Mouse (Mus musculus) ES-Bruce4 (cell line): Measurements from ENCODE around the gene Sds. TPM values are rescaled to one million over a fixed set of nuclear protein-coding genes. Genes with fewer than 3 reads are reported as not detected.

Experiments
- H3K27ac ChIP-seq: 2 replicates; pipeline ENCODE4 v1.5.1; 2012; ENCODE audit warnings: low read length, inconsistent platforms; ENCODE audit not compliant: insufficient read depth
- H3K27me3 ChIP-seq: 2 replicates; pipeline ENCODE4 v1.6.1; 2012; ENCODE audit warnings: mild to moderate bottlenecking, low read length, inconsistent platforms; ENCODE audit not compliant: control insufficient read depth, poor library complexity, insufficient read depth, severe bottlenecking
- H3K36me3 ChIP-seq: 2 replicates; pipeline ENCODE4 v1.6.1; 2012; ENCODE audit warnings: inconsistent platforms, mild to moderate bottlenecking, low read length, moderate library complexity; ENCODE audit not compliant: control insufficient read depth, poor library complexity, insufficient read depth, severe bottlenecking
- H3K4me1 ChIP-seq: one replicate; pipeline ENCODE4 v1.8.1; 2011; ENCODE audit warnings: low read length; ENCODE audit not compliant: control insufficient read depth, insufficient read depth
- H3K4me3 ChIP-seq: 2 replicates; pipeline ENCODE4 v1.5.1; 2011; ENCODE audit warnings: low read depth, mild to moderate bottlenecking, low read length
- H3K9ac ChIP-seq: 2 replicates; pipeline ENCODE4 v1.6.1; 2012; ENCODE audit warnings: low read depth, mild to moderate bottlenecking, inconsistent platforms; ENCODE audit not compliant: poor library complexity, severe bottlenecking
- H3K9me3 ChIP-seq: replicated peaks from 2 replicates; pipeline ENCODE4 v1.6.1; 2012; ENCODE audit warnings: mild to moderate bottlenecking, low read length, inconsistent platforms; ENCODE audit not compliant: control insufficient read depth, poor library complexity, insufficient read depth, severe bottlenecking
- CTCF ChIP-seq: IDR thresholded peaks from one replicate; pipeline ENCODE4 v1.8.1; 2011; ENCODE audit warnings: low read depth, low read length
- EP300 ChIP-seq: IDR thresholded peaks from 2 replicates; pipeline ENCODE4 v1.6.1; 2011; ENCODE audit warnings: low read depth, low read length; ENCODE audit not compliant: insufficient read depth
- POLR2A ChIP-seq: IDR thresholded peaks from one replicate; pipeline ENCODE4 v1.8.1; 2011; ENCODE audit warnings: low read length; ENCODE audit not compliant: insufficient read depth
- polyA plus RNA-seq: library from polyadenylated mRNA; stranded (reverse); fragments of >200 nt; gene quantifications from 2 replicates; pipeline ENCODE4 v1.2.4, GENCODE M21; 2011; ENCODE audit warnings: low read depth; ENCODE audit not compliant: missing spikeins, insufficient read depth, insufficient read length

Sds gene
- polyA plus RNA-seq: not detected in 2 replicates

DNA sequence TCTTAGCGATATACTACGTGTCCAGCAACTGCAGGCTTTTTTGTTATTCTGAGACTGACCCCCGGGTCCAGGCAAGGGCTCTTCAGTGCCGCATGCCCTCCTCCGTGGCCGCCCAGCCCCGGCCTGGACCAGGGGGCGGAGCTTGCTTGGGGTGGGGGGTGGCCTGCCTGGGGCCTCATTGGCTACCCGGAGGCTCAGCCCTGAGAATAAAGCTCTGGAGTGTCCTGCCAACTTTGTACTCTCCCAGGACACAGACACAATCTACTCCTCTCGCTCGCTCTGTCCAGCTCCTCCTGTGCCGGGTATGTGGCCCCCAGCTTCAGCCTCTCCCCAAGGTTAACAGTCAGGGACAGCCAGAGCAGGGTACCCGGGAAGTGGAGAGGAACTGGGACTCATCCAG, at the start of gene Sds:
Sds (plus strand) TSS at position 231 of the 400 bp plus-strand sequence.
- Histone ChIP-seq H3K4me3 (peak within 1 kb of the TSS; percentile 23; the same call in 1 of the 2 replicates), H3K9me3 (no peaks in the 10 kb centered on the region), H3K36me3 (no peaks in the 10 kb centered on the region), H3K27me3 (no peaks in the 10 kb centered on the region), H3K9ac (no peak within 1 kb of the TSS), H3K4me1 (no peaks in the 10 kb centered on the region), H3K27ac (no peak within 1 kb of the TSS)
- TF ChIP-seq CTCF: no peak
- no peak for TF ChIP-seq EP300
- no peak for TF ChIP-seq POLR2A

DNA sequence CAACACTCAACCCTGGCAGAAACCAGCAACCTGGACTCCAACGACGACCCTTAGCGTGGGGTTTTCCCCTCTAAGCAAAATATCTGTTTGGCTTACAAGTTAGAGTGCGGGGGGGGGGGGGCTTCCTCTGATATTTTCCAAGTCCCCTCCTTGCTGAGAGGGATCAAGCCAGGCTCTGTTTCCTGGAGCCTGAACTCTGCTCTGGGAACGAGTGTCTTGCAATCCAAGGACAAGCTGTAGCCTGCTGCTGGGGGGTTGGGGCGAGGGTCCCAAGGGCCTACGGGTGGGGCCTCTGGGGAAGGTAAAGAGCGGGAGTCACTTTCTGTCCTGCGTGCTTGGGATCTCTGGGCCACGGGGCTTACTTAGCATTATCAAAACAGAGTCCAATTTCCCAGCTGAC, 49.8 kb upstream of the Sds start:
- no peaks in the 10 kb centered on the region for H3K9me3 ChIP-seq
- H3K4me3 ChIP-seq: no peak overlapping the region
- H3K9ac ChIP-seq: no peak overlapping the region
- H3K27me3 ChIP-seq: peaks cover 43% of the 10 kb centered on the region
- H3K4me1 ChIP-seq: no peaks in the 10 kb centered on the region
- TF ChIP-seq POLR2A: no peak
- no peak for TF ChIP-seq CTCF
- TF ChIP-seq EP300: no peak
- H3K27ac ChIP-seq: no peak overlapping the region
- no peaks in the 10 kb centered on the region for H3K36me3 ChIP-seq

DNA sequence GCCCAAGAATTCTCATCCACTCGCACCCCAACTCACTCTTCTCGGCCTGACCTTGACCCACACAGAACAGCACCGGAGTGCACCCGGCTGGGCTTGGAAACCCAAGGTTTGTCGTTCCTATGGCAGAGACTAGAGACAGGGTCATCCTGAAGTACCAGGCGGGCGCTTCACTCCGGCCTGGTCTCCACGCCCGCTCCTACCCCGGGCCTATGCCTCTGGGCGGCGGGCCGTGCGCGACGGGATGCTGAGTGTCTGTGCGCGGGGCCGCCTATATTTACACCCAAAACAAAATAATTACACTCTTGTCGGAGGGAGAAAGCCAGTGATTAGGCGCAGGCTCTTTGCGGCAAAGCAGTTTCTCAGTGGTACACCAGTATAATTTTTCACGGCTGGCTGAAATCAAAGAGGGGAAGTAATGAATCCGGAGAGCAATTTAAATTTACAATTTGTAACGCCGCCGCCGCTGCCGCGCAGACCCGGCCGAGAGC, 48.8 kb upstream of the Sds start:
- Histone ChIP-seq H3K27me3 (peaks cover 52% of the 10 kb centered on the region), H3K4me1 (no peaks in the 10 kb centered on the region), H3K27ac (no peak overlapping the region), H3K9me3 (no peaks in the 10 kb centered on the region), H3K9ac (no peak overlapping the region), H3K36me3 (no peaks in the 10 kb centered on the region), H3K4me3 (no peak overlapping the region)
- TF ChIP-seq CTCF: no peak
- no peak for TF ChIP-seq EP300
- TF ChIP-seq POLR2A: no peak

DNA sequence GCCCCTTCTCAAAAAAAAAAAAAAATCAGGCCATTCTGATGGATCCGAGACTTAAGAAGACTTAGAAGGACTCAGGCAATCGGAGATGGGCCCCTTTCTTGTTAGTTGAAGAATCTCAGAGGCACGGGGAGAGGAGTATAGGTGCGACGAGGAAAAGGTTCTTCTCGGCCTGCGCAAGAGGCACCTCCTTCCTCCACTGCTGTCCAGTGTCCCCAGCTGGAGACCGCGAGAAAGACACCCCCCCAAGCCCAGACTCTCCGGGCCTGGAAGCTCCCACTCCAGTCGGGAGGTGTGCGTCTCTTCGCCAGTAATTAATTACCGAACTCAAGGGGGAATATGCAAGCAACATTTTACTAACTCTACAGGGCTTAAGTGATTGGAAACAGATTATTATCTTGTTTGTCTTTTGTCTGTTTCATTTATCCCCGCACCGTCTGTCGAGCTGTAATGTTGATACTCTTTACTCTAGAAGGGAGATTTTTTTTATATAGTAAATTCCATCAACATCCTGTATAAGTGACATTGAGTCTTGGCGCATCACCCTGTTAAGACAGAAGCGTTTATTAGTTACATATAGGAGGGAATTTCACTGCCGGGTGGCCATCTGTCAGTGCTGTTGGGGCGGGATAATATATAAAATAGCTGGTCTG, 48.0 kb upstream of the Sds start:
- no peak overlapping the region for H3K4me3 ChIP-seq
- H3K4me1 ChIP-seq: no peaks in the 10 kb centered on the region
- no peaks in the 10 kb centered on the region for H3K9me3 ChIP-seq
- no peaks in the 10 kb centered on the region for H3K36me3 ChIP-seq
- no peak overlapping the region for H3K9ac ChIP-seq
- H3K27me3 ChIP-seq: peaks cover 58% of the 10 kb centered on the region
- TF ChIP-seq EP300 (no peak), POLR2A (no peak), CTCF (no peak)
- H3K27ac ChIP-seq: no peak overlapping the region

DNA sequence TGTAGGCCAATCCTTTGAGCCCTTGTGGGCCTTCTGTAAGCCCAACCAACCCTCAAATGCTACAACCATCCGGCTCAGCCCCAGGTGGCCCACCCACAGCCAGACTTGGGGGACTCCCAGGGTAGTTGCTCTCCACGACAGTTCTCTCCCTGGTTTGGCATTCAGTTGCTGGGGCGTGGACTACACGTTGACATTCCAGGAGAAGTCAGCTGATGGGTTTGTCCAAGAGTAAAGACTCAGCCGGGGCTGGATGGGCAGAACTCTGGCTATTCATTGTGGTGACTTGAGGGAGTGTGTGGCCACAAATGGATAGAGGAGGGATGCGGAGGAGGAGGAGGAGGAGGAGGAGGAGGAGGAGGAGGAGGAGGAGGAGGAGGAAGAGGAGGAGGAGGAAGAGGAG, 47.3 kb upstream of the Sds start:
- H3K36me3 ChIP-seq: no peaks in the 10 kb centered on the region
- peaks cover 62% of the 10 kb centered on the region for H3K27me3 ChIP-seq
- no peak overlapping the region for H3K9ac ChIP-seq
- H3K4me1 ChIP-seq: no peaks in the 10 kb centered on the region
- no peak overlapping the region for H3K27ac ChIP-seq
- no peak for TF ChIP-seq EP300
- no peak for TF ChIP-seq POLR2A
- TF ChIP-seq CTCF: no peak
- no peaks in the 10 kb centered on the region for H3K9me3 ChIP-seq
- H3K4me3 ChIP-seq: no peak overlapping the region

DNA sequence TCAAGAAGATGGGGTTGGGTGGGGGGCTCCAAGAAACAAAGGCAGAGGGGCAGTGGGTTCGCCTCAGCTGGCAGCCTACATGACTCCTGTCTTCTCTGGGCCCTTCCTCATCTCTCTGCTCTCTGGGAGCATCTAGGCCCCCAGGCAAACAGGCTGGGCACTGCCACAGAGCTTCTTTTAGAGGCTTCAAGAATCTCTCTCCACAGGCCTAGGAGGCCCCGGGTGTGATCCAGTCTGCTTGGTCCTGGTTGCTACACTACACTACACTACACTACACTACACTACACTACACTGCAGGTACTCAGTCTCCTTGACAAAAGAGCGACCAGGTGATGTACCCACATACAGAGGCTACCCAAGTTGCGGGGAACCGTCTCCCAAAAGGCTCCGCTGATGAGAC, 46.6 kb upstream of the Sds start:
- H3K27ac ChIP-seq: no peak overlapping the region
- H3K4me3 ChIP-seq: no peak overlapping the region

More for the DNA sequence above, 46.6 kb upstream of the Sds start:
- no peak overlapping the region for H3K9ac ChIP-seq
- peaks cover 63% of the 10 kb centered on the region for H3K27me3 ChIP-seq
- TF ChIP-seq POLR2A (no peak), EP300 (no peak), CTCF (no peak)
- no peaks in the 10 kb centered on the region for H3K9me3 ChIP-seq
- H3K4me1 ChIP-seq: no peaks in the 10 kb centered on the region
- H3K36me3 ChIP-seq: no peaks in the 10 kb centered on the region
